Comparison of ENCODE assay signal across 11 mouse cellular contexts in genomic region chr1:155074856-155075255, GRCm38 (mm10). TPM values are rescaled to one million over a fixed set of nuclear protein-coding genes. Genes with fewer than 3 reads are reported as not detected.
DNase-seq lines count a peak whose midpoint lies in the region; ATAC-seq and TF ChIP-seq lines count a peak whose summit lies in the region.
"Had no signal": no experiment of that assay in that cellular context is flagged by ENCODE, and none has a peak within 500 bp of the region (broad histone marks: within the 10 kb centered on the region; RNA-seq: fewer than 3 reads in every experiment).

No protein-coding gene starts in this region.

- no peak overlapping the region for H3K4me3 ChIP-seq in forebrain, embryonic 10.5 days
- H3K4me3 ChIP-seq in forebrain, embryonic 14.5 days (ENCODE audit: low read depth, low read length): no peak overlapping the region
- H3K4me3 ChIP-seq in C2C12 (ENCODE audit: insufficient read depth, poor library complexity, severe bottlenecking): no peak overlapping the region
- H3K4me3 ChIP-seq: hindbrain, embryonic 15.5 days; neural tube, embryonic 13.5 days had no signal

- H3K27ac ChIP-seq in forebrain, embryonic 10.5 days: peak overlapping the region; percentile 27; the same call in 1 of the 2 replicates
- no peak overlapping the region for H3K27ac ChIP-seq in forebrain, embryonic 14.5 days (ENCODE audit: low read depth, low read length)
- H3K27ac ChIP-seq: hindbrain, embryonic 15.5 days; neural tube, embryonic 13.5 days had no signal

- H3K9ac ChIP-seq in forebrain, embryonic 14.5 days (ENCODE audit: low read length): no peak overlapping the region
- H3K9ac ChIP-seq: hindbrain, embryonic 15.5 days; neural tube, embryonic 13.5 days had no signal

- no peak for DNase-seq in forebrain, embryonic 10.5 days (ENCODE audit: extremely low spot score, low spot score)
- DNase-seq in forebrain, embryonic 14.5 days (ENCODE audit: low spot score): no peak
- DNase-seq in lung, postnatal 25 days (ENCODE audit: low spot score): peak; percentile 91
- DNase-seq in embryo, embryonic 10 days (ENCODE audit: low spot score): no peak
- no peak for DNase-seq in layer of hippocampus, adult 18-20 months (ENCODE audit: low spot score in 2 of 2)
- DNase-seq in c-Kit-positive CD71-positive TER-119-positive erythroid progenitor cells, embryonic 14.5 days (ENCODE audit: low spot score): no peak

- no peak overlapping the region for H3ac ChIP-seq in C2C12 (ENCODE audit: control insufficient read depth, insufficient read length, low read depth)

- peaks cover 72% of the 10 kb centered on the region for H3K4me1 ChIP-seq in forebrain, embryonic 10.5 days
- peaks cover 17% of the 10 kb centered on the region for H3K4me1 ChIP-seq in forebrain, embryonic 14.5 days (ENCODE audit: control insufficient read depth, insufficient read depth, low read length)

- WGBS in forebrain, embryonic 10.5 days: 75% methylated on average over 7 of the region's 7 CpGs
- 61% methylated on average over 7 of the region's 7 CpGs for WGBS in forebrain, embryonic 14.5 days

- H3K79me2 ChIP-seq in C2C12 (ENCODE audit: control insufficient read depth, insufficient read depth): no peaks in the 10 kb centered on the region

- no peak for ATAC-seq in forebrain, embryonic 14.5 days
- peak; percentile 62 for ATAC-seq in granulocyte monocyte progenitor cell, adult 5-6 weeks (replicated peaks; ENCODE audit: poor library complexity, severe bottlenecking)
- ATAC-seq: CD4-positive, CD25-positive, alpha-beta regulatory T cell, adult 4 months had no signal

- no peak overlapping the region for H3K4me2 ChIP-seq in forebrain, embryonic 14.5 days (ENCODE audit: low read length)
- H3K4me2 ChIP-seq: hindbrain, embryonic 15.5 days; neural tube, embryonic 13.5 days had no signal

- peaks cover 33% of the 10 kb centered on the region for H3K27me3 ChIP-seq in forebrain, embryonic 10.5 days (ENCODE audit: poor library complexity, severe bottlenecking)
- H3K27me3 ChIP-seq in forebrain, embryonic 14.5 days (replicated peaks; ENCODE audit: control insufficient read depth, insufficient read depth, low read length): no peaks in the 10 kb centered on the region
- H3K27me3 ChIP-seq in C2C12 (ENCODE audit: control insufficient read depth, insufficient read depth, insufficient read length): no peaks in the 10 kb centered on the region
- H3K27me3 ChIP-seq: hindbrain, embryonic 15.5 days; neural tube, embryonic 13.5 days had no signal

- no peaks in the 10 kb centered on the region for H3K36me3 ChIP-seq in forebrain, embryonic 10.5 days (replicated peaks)
- no peaks in the 10 kb centered on the region for H3K36me3 ChIP-seq in forebrain, embryonic 14.5 days (ENCODE audit: control insufficient read depth, insufficient read depth, low read length)
- no peaks in the 10 kb centered on the region for H3K36me3 ChIP-seq in C2C12 (ENCODE audit: control insufficient read depth, insufficient read depth)
- H3K36me3 ChIP-seq: hindbrain, embryonic 15.5 days; neural tube, embryonic 13.5 days had no signal

- no peaks in the 10 kb centered on the region for H3K9me3 ChIP-seq in forebrain, embryonic 10.5 days
- H3K9me3 ChIP-seq in forebrain, embryonic 14.5 days (replicated peaks; ENCODE audit: control insufficient read depth, low read length): no peaks in the 10 kb centered on the region
- H3K9me3 ChIP-seq: hindbrain, embryonic 15.5 days; neural tube, embryonic 13.5 days had no signal

- H3K79me3 ChIP-seq in C2C12 (ENCODE audit: low read depth): no peaks in the 10 kb centered on the region

- TF ChIP-seq CTCF in C2C12 (IDR thresholded peaks at IDR 0.05; ENCODE audit: control insufficient read depth, insufficient read depth, insufficient read length): no peak

TF ChIP-seq in C2C12, 6 proteins besides CTCF, POLR2A, EP300 and RAD21:
- TF ChIP-seq FOSL1 (IDR thresholded peaks at IDR 0.05; ENCODE audit: insufficient read depth, low read length, poor library complexity, severe bottlenecking): peak; percentile 97
- peak; percentile 63 for TF ChIP-seq MYOD1 (IDR thresholded peaks at IDR 0.05; ENCODE audit: control insufficient read depth, insufficient read length, low read depth)
- TF ChIP-seq CEBPB (IDR thresholded peaks at IDR 0.05; ENCODE audit: low read depth): peak; percentile 99
- TF ChIP-seq MYOG (IDR thresholded peaks at IDR 0.05; ENCODE audit: control insufficient read depth, extremely low read depth, insufficient read length): no peak
- TF ChIP-seq USF1 (IDR thresholded peaks at IDR 0.05; ENCODE audit: low read depth): no peak
- peak; percentile 96 for TF ChIP-seq MAX (IDR thresholded peaks at IDR 0.05)
TF ChIP-seq in C2C12: peak in this region for 4.

RNA-seq across cellular contexts. Expression of gene Ier5, which starts 24.6 kb away (rescaled TPM):
- 3.6 and 4.1 TPM in 2 replicates for polyA plus RNA-seq in forebrain, embryonic 10.5 days (2016; fragmentation: Nextera tagmentation; extraction: Ambion mirVana)
- polyA plus RNA-seq in forebrain, embryonic 14.5 days (2014; fragmentation: Nextera tagmentation; extraction: Ambion mirVana): 19.5 and 24.6 TPM in 2 replicates
- polyA plus RNA-seq in C2C12 (2012; fragmentation: generic; extraction: Trizol): 24.4 TPM
- total RNA-seq in granulocyte monocyte progenitor cell, adult 5-6 weeks (2014; fragmentation: Nextera tagmentation): 0.32 and 2.9 TPM in 2 replicates
- 3.2 and 4.4 TPM in 2 replicates for total RNA-seq in granulocyte monocyte progenitor cell, adult 5-6 weeks (2017)
- total RNA-seq in layer of hippocampus, adult 18-20 months (2021): 10 to 100 TPM; 32.3 to 36.2 TPM
